7 mouse cellular contexts compared by ENCODE assay signal in genomic region chr4:130138441-130139213, GRCm38 (mm10). TPM values are rescaled to one million over a fixed set of nuclear protein-coding genes. Genes with fewer than 3 reads are reported as not detected.
DNase-seq lines count a peak whose midpoint lies in the region; ATAC-seq and TF ChIP-seq lines count a peak whose summit lies in the region.

No protein-coding gene starts in this region.

- peak overlapping the region; percentile 94 for H3K4me2 ChIP-seq in hindbrain, embryonic 15.5 days

- peaks cover 27% of the 10 kb centered on the region for H3K4me1 ChIP-seq in hindbrain, embryonic 15.5 days (replicated peaks)

- intact Hi-C loops in gastrocnemius, adult 2 months (cut with DNase I), result loop anchor here (1.0 kb wide), 1 partner anchor 51 kb away; no protein-coding TSS in a partner anchor
- intact Hi-C loops in left cerebral cortex, postnatal 10 days (cut with DNase I), result loop anchor here (1.0 kb wide), 1 partner anchor 49 kb away; no protein-coding TSS in a partner anchor

- peaks cover 34% of the 10 kb centered on the region for H3K27me3 ChIP-seq in hindbrain, embryonic 15.5 days

- 0 out of 2 replicates have a peak overlapping the region, but pooled peaks have one; percentile 24 for H3K27ac ChIP-seq in gastrocnemius, adult 2 months
- no peak overlapping the region for H3K27ac ChIP-seq in hindbrain, embryonic 15.5 days (replicated peaks)

- TF ChIP-seq CTCF in gastrocnemius, adult 2 months (IDR thresholded peaks at IDR 0.05), result no peak; the same call in none of the 2 replicates

- under 1% methylated on average over 56 of the region's 57 CpGs for WGBS in hindbrain, embryonic 15.5 days

- peak overlapping the region; percentile 34 for H3K9ac ChIP-seq in hindbrain, embryonic 15.5 days

- peak; percentile 91 for DNase-seq in ZHBTc4 (ENCODE audit: low read depth, low spot score)
- DNase-seq in cerebellum, postnatal 14 days, result peak; percentile 85 to 89
- peak; percentile 75 for DNase-seq in gastrocnemius, adult 2 months
- peak; percentile 38 to 85 for DNase-seq in left cerebral cortex, postnatal 10 days (ENCODE audit: extremely low spot score in 1 of 2, low spot score in 2 of 2)
- peak; percentile 60 for DNase-seq in right cerebral cortex, postnatal 25 days

- no peaks in the 10 kb centered on the region for H3K9me3 ChIP-seq in hindbrain, embryonic 15.5 days

- H3K4me3 ChIP-seq in gastrocnemius, adult 2 months, result peak overlapping the region; percentile 60
- peak overlapping the region; percentile 43 for H3K4me3 ChIP-seq in hindbrain, embryonic 15.5 days

- ATAC-seq in hindbrain, embryonic 15.5 days (ENCODE audit: low FRiP score, low read depth), result peak; percentile 64
- ATAC-seq in megakaryocyte progenitor cell, adult 5-6 weeks (replicated peaks; ENCODE audit: poor library complexity), result peak; percentile 91

- no peaks in the 10 kb centered on the region for H3K36me3 ChIP-seq in hindbrain, embryonic 15.5 days

RNA-seq across cellular contexts. Expression of gene Hcrtr1, which starts 0.5 kb away (rescaled TPM):
- total RNA-seq in gastrocnemius, adult 2 months (2021), result not detected
- polyA plus RNA-seq in hindbrain, embryonic 15.5 days (2015; fragmentation: Nextera tagmentation; extraction: Ambion mirVana), result 3.4 and 5.1 TPM in 2 replicates
- total RNA-seq in left cerebral cortex, postnatal 10 days (2021), result 10 to 100 TPM; 11.2 TPM
- total RNA-seq in megakaryocyte progenitor cell, adult 5-6 weeks (2015), result not detected in 2 replicates
- not detected in 2 replicates for total RNA-seq in megakaryocyte progenitor cell, adult 5-6 weeks (2017)

RNA-seq across cellular contexts. Expression of gene Pef1, which starts 36.3 kb away (rescaled TPM):
- 10 to 100 TPM; 37.3 to 37.5 TPM for total RNA-seq in gastrocnemius, adult 2 months (2021)
- 67.5 and 69.1 TPM in 2 replicates for polyA plus RNA-seq in hindbrain, embryonic 15.5 days (2015; fragmentation: Nextera tagmentation; extraction: Ambion mirVana)
- total RNA-seq in left cerebral cortex, postnatal 10 days (2021), result 10 to 100 TPM; 42.6 to 42.8 TPM
- total RNA-seq in megakaryocyte progenitor cell, adult 5-6 weeks (2015), result 39.4 and 51.8 TPM in 2 replicates
- total RNA-seq in megakaryocyte progenitor cell, adult 5-6 weeks (2017), result 11.8 and 15.5 TPM in 2 replicates

RNA-seq across cellular contexts. Expression of gene Tinagl1, which starts 36.3 kb away (rescaled TPM):
- total RNA-seq in gastrocnemius, adult 2 months (2021), result 10 to 100 TPM; 18.7 to 45.2 TPM
- polyA plus RNA-seq in hindbrain, embryonic 15.5 days (2015; fragmentation: Nextera tagmentation; extraction: Ambion mirVana), result 8.2 TPM in 2 replicates
- 1 to 10 TPM; 2.3 to 2.7 TPM for total RNA-seq in left cerebral cortex, postnatal 10 days (2021)
- total RNA-seq in megakaryocyte progenitor cell, adult 5-6 weeks (2015), result 1.5 and 3.1 TPM in 2 replicates
- total RNA-seq in megakaryocyte progenitor cell, adult 5-6 weeks (2017), result 1.6 and 2.3 TPM in 2 replicates

Comparison
In these comparisons a context has a peak if more than half of its experiments do, and no peak if none do; other contexts are left out.
1. RNA of gene Hcrtr1, which starts 0.5 kb away (total RNA-seq): 11.2 TPM in left cerebral cortex, postnatal 10 days; not detected in gastrocnemius, adult 2 months and not detected in megakaryocyte progenitor cell, adult 5-6 weeks; every median in the first group is over 10 times any median in the second.
2. RNA of gene Tinagl1, which starts 36.3 kb away (total RNA-seq): 18.7 to 45.2 TPM in gastrocnemius, adult 2 months; 2.3 to 2.7 TPM in left cerebral cortex, postnatal 10 days and 1.5 to 3.1 TPM in megakaryocyte progenitor cell, adult 5-6 weeks; every median in the first group is over 4 times any median in the second.
3. Peak in every context shown above with its lines, with median percentiles within 50 percentile points of each other: DNase-seq.